Mouse (Mus musculus): Measurements from ENCODE around the gene Klkb1. TPM values are rescaled to one million over a fixed set of nuclear protein-coding genes. Genes with fewer than 3 reads are reported as not detected.

The Klkb1 gene
- polyA plus RNA-seq, 2 experiments: 4.3 to 6.0 TPM

- Histone ChIP-seq H3K4me3 (ENCODE audit: insufficient read depth in 1 of 2, low read depth in 2 of 2, low read length in 2 of 2) (no peak overlapping the region), H3K27ac (no peak overlapping the region), H3K36me3 (replicated peaks; ENCODE audit: control insufficient read depth, insufficient read depth, low read depth) (no peaks in the 10 kb centered on the region), H3K9ac (replicated peaks) (no peak overlapping the region), H3K4me1 (replicated peaks; ENCODE audit: control insufficient read depth in 2 of 2, insufficient read depth in 2 of 2, low read length in 1 of 2) (no peaks in the 10 kb centered on the region), H3K9me3 (ENCODE audit: control insufficient read depth, low read length) (no peaks in the 10 kb centered on the region), H3K27me3 (ENCODE audit: control insufficient read depth, insufficient read depth, low read length) (no peaks in the 10 kb centered on the region), H3K4me2 (ENCODE audit: low read depth) (no peak overlapping the region)
- TF ChIP-seq EP300 (IDR thresholded peaks at IDR 0.05; ENCODE audit: low read depth) (no peak), CTCF (IDR thresholded peaks at IDR 0.05; ENCODE audit: low read depth) (no peak)
- 71% methylated on average over 12 of the region's 12 CpGs for WGBS (ENCODE audit: insufficient replicate concordance)
- ATAC-seq (ENCODE audit: insufficient read depth) (no peak), DNase-seq (ENCODE audit: low read depth in 3 of 3, low spot score in 3 of 3) (no peak)
Observed at GRCm38 (mm10) chr8:45255040-45255439, 39.6 kb downstream of the Klkb1 start.

- 57% methylated on average over 8 of the region's 8 CpGs for WGBS (ENCODE audit: insufficient replicate concordance)
- ATAC-seq (ENCODE audit: insufficient read depth): no peak
Observed at GRCm38 (mm10) chr8:45254194-45254842, 40.3 kb downstream of the Klkb1 start.

DNA sequence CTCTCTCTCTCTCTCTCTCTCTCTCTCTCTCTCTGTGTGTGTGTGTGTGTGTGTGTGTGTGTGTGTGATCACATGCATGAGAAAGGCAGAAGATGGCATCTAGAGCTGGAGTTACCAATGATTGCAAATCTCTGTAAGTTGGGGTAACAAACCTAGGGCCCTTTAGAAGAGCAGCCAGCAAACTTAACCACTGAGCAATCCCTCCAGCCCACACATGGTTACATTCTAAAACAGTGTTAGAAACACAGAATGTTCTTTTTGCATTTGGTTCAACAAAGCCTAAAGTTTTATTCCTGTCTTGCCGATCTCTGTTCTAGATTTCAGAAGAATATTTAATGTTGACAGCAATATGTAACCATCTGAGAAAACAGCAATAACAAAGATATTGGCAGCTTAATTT is 41.1 kb downstream of the Klkb1 start:
- WGBS (ENCODE audit: insufficient replicate concordance): 65% methylated on average over 1 of the region's 1 CpGs
- TF ChIP-seq EP300 (IDR thresholded peaks at IDR 0.05; ENCODE audit: low read depth) (no peak), CTCF (IDR thresholded peaks at IDR 0.05; ENCODE audit: low read depth) (no peak)
- H3K36me3 ChIP-seq (replicated peaks; ENCODE audit: control insufficient read depth, insufficient read depth, low read depth): no peaks in the 10 kb centered on the region
- H3K4me3 ChIP-seq (ENCODE audit: insufficient read depth in 1 of 2, low read depth in 2 of 2, low read length in 2 of 2): no peak overlapping the region
- no peak overlapping the region for H3K27ac ChIP-seq
- no peaks in the 10 kb centered on the region for H3K27me3 ChIP-seq (ENCODE audit: control insufficient read depth, insufficient read depth, low read length)
- H3K9me3 ChIP-seq (ENCODE audit: control insufficient read depth, low read length): no peaks in the 10 kb centered on the region
- ATAC-seq (ENCODE audit: insufficient read depth): no peak
- no peaks in the 10 kb centered on the region for H3K4me1 ChIP-seq (replicated peaks; ENCODE audit: control insufficient read depth in 2 of 2, insufficient read depth in 2 of 2, low read length in 1 of 2)
- H3K4me2 ChIP-seq (ENCODE audit: low read depth): no peak overlapping the region
- H3K9ac ChIP-seq (replicated peaks): no peak overlapping the region
- DNase-seq (ENCODE audit: low read depth in 3 of 3, low spot score in 3 of 3): no peak

More at GRCm38 (mm10) chr8:45254194-45254842, 40.3 kb downstream of the Klkb1 start:
- no peaks in the 10 kb centered on the region for H3K36me3 ChIP-seq (replicated peaks; ENCODE audit: control insufficient read depth, insufficient read depth, low read depth)
- H3K27me3 ChIP-seq (ENCODE audit: control insufficient read depth, insufficient read depth, low read length): no peaks in the 10 kb centered on the region
- no peak for TF ChIP-seq EP300 (IDR thresholded peaks at IDR 0.05; ENCODE audit: low read depth)
- TF ChIP-seq CTCF (IDR thresholded peaks at IDR 0.05; ENCODE audit: low read depth): no peak
- no peak overlapping the region for H3K4me3 ChIP-seq (ENCODE audit: insufficient read depth in 1 of 2, low read depth in 2 of 2, low read length in 2 of 2)
- H3K9ac ChIP-seq (replicated peaks): no peak overlapping the region
- no peaks in the 10 kb centered on the region for H3K4me1 ChIP-seq (replicated peaks; ENCODE audit: control insufficient read depth in 2 of 2, insufficient read depth in 2 of 2, low read length in 1 of 2)
- H3K9me3 ChIP-seq (ENCODE audit: control insufficient read depth, low read length): no peaks in the 10 kb centered on the region
- H3K4me2 ChIP-seq (ENCODE audit: low read depth): no peak overlapping the region
- no peak for DNase-seq (ENCODE audit: low read depth in 3 of 3, low spot score in 3 of 3)
- H3K27ac ChIP-seq: no peak overlapping the region

- no peak overlapping the region for H3K4me2 ChIP-seq (ENCODE audit: low read depth)
- no peak for TF ChIP-seq CTCF (IDR thresholded peaks at IDR 0.05; ENCODE audit: low read depth)
- TF ChIP-seq EP300 (IDR thresholded peaks at IDR 0.05; ENCODE audit: low read depth): no peak
- DNase-seq (ENCODE audit: low read depth in 3 of 3, low spot score in 3 of 3) (no peak), ATAC-seq (ENCODE audit: insufficient read depth) (no peak)
- no peak overlapping the region for H3K9ac ChIP-seq (replicated peaks)
- no peaks in the 10 kb centered on the region for H3K4me1 ChIP-seq (replicated peaks; ENCODE audit: control insufficient read depth in 2 of 2, insufficient read depth in 2 of 2, low read length in 1 of 2)
- 35% methylated on average over 2 of the region's 2 CpGs for WGBS (ENCODE audit: insufficient replicate concordance)
- H3K36me3 ChIP-seq (replicated peaks; ENCODE audit: control insufficient read depth, insufficient read depth, low read depth): no peaks in the 10 kb centered on the region
- no peaks in the 10 kb centered on the region for H3K27me3 ChIP-seq (ENCODE audit: control insufficient read depth, insufficient read depth, low read length)
- H3K9me3 ChIP-seq (ENCODE audit: control insufficient read depth, low read length): no peaks in the 10 kb centered on the region
- no peak overlapping the region for H3K27ac ChIP-seq
- no peak overlapping the region for H3K4me3 ChIP-seq (ENCODE audit: insufficient read depth in 1 of 2, low read depth in 2 of 2, low read length in 2 of 2)
Observed at GRCm38 (mm10) chr8:45253111-45253510, 41.5 kb downstream of the Klkb1 start.

GRCm38 (mm10) chr8:45246307-45246706 is 48.4 kb downstream of the Klkb1 start:
- no peak for TF ChIP-seq CTCF (IDR thresholded peaks at IDR 0.05; ENCODE audit: low read depth)
- no peak for TF ChIP-seq EP300 (IDR thresholded peaks at IDR 0.05; ENCODE audit: low read depth)
- Histone ChIP-seq H3K9ac (replicated peaks) (no peak overlapping the region), H3K36me3 (replicated peaks; ENCODE audit: control insufficient read depth, insufficient read depth, low read depth) (no peaks in the 10 kb centered on the region), H3K9me3 (ENCODE audit: control insufficient read depth, low read length) (no peaks in the 10 kb centered on the region), H3K4me3 (ENCODE audit: insufficient read depth in 1 of 2, low read depth in 2 of 2, low read length in 2 of 2) (no peak overlapping the region), H3K27me3 (ENCODE audit: control insufficient read depth, insufficient read depth, low read length) (no peaks in the 10 kb centered on the region), H3K4me1 (replicated peaks; ENCODE audit: control insufficient read depth in 2 of 2, insufficient read depth in 2 of 2, low read length in 1 of 2) (no peaks in the 10 kb centered on the region), H3K27ac (no peak overlapping the region), H3K4me2 (ENCODE audit: low read depth) (no peak overlapping the region)
- WGBS (ENCODE audit: insufficient replicate concordance): 49% methylated on average over 7 of the region's 7 CpGs
- no peak for ATAC-seq (ENCODE audit: insufficient read depth)
- DNase-seq (ENCODE audit: low read depth in 3 of 3, low spot score in 3 of 3): no peak
